Mouse (Mus musculus): Measurements from ENCODE around the gene Nat10. TPM values are rescaled to one million over a fixed set of nuclear protein-coding genes. Genes with fewer than 3 reads are reported as not detected.

The Nat10 gene
- polyA plus RNA-seq, 1 experiment from 2014 or later = 20.0 TPM

- no peak overlapping the region for H3K4me2 ChIP-seq (ENCODE audit: low read length)
- H3K27ac ChIP-seq (ENCODE audit: low read length) = no peak overlapping the region
- no peak overlapping the region for H3K4me3 ChIP-seq (ENCODE audit: low read depth, low read length)
- peaks cover 21% of the 10 kb centered on the region for H3K36me3 ChIP-seq (ENCODE audit: control insufficient read depth, insufficient read depth, low read length)
- no peak overlapping the region for H3K9ac ChIP-seq (ENCODE audit: low read depth, low read length)
- no peaks in the 10 kb centered on the region for H3K27me3 ChIP-seq (ENCODE audit: control insufficient read depth, insufficient read depth, low read depth, low read length)
- no peak for ATAC-seq
- WGBS = 90% methylated on average over 6 of the region's 6 CpGs
- no peaks in the 10 kb centered on the region for H3K9me3 ChIP-seq (replicated peaks; ENCODE audit: control insufficient read depth, low read length, poor library complexity, severe bottlenecking)
- no peaks in the 10 kb centered on the region for H3K4me1 ChIP-seq (ENCODE audit: control insufficient read depth, insufficient read depth, low read length)
Observed at GRCm38 (mm10) chr2:103731423-103731822, 29.6 kb downstream of the Nat10 start.

DNA sequence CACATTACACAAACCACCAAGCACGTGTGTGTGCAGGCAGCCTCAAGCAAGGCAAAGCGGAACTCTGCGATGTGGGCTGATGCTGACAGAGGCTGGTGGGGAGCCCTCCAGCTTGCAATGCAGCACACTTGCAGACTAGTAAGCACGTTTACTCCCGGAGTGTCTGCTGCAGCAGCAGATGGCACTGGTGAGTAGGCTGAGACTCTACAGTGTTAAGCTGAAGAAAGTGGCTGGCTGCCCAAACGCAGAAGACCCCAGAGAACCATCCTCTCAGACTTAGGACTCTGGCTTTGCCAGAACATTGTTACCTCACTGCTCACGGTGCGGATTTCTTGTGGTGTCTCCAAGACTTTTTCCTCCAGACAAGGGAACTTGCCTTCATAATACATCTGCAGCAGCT lies 30.1 kb downstream of the Nat10 start:
- no peak for ATAC-seq
- Histone ChIP-seq H3K4me1 (ENCODE audit: control insufficient read depth, insufficient read depth, low read length) (no peaks in the 10 kb centered on the region), H3K9me3 (replicated peaks; ENCODE audit: control insufficient read depth, low read length, poor library complexity, severe bottlenecking) (no peaks in the 10 kb centered on the region), H3K36me3 (ENCODE audit: control insufficient read depth, insufficient read depth, low read length) (peaks cover 22% of the 10 kb centered on the region), H3K4me2 (ENCODE audit: low read length) (no peak overlapping the region), H3K27me3 (ENCODE audit: control insufficient read depth, insufficient read depth, low read depth, low read length) (no peaks in the 10 kb centered on the region), H3K27ac (ENCODE audit: low read length) (no peak overlapping the region), H3K4me3 (ENCODE audit: low read depth, low read length) (no peak overlapping the region), H3K9ac (ENCODE audit: low read depth, low read length) (no peak overlapping the region)
- 83% methylated on average over 8 of the region's 8 CpGs for WGBS

DNA sequence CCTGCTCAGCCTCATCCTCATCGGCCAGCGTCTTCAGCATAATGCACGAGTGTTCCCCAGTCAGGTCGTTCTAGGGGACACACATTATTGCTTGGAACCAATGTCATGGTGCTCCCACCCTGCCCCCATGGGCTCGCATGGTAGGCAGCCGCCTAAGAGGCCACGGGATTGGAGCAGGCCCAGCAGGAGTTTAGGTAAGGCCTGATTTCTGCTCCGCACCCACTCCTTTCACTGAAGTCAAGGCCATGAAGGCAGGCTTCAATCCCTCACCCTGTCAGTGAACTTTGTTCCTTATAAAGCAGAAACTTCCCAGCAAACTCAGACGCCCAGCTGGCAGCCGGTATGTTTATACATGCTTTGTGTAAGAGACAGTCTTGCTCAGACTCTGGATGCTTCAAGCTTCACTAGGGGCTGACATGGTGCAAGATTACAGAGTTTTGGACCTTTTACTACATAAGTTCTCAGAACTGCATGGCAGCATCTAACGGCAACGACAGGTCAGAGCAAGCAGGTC lies 33.0 kb downstream of the Nat10 start:
- no peaks in the 10 kb centered on the region for H3K9me3 ChIP-seq (replicated peaks; ENCODE audit: control insufficient read depth, low read length, poor library complexity, severe bottlenecking)
- no peaks in the 10 kb centered on the region for H3K27me3 ChIP-seq (ENCODE audit: control insufficient read depth, insufficient read depth, low read depth, low read length)
- H3K9ac ChIP-seq (ENCODE audit: low read depth, low read length) = no peak overlapping the region
- peaks cover 15% of the 10 kb centered on the region for H3K36me3 ChIP-seq (ENCODE audit: control insufficient read depth, insufficient read depth, low read length)
- no peak overlapping the region for H3K4me3 ChIP-seq (ENCODE audit: low read depth, low read length)
- no peak for ATAC-seq
- no peaks in the 10 kb centered on the region for H3K4me1 ChIP-seq (ENCODE audit: control insufficient read depth, insufficient read depth, low read length)
- no peak overlapping the region for H3K4me2 ChIP-seq (ENCODE audit: low read length)
- no peak overlapping the region for H3K27ac ChIP-seq (ENCODE audit: low read length)
- WGBS = 85% methylated on average over 12 of the region's 12 CpGs

- H3K9me3 ChIP-seq (replicated peaks; ENCODE audit: control insufficient read depth, low read length, poor library complexity, severe bottlenecking) = no peaks in the 10 kb centered on the region
- 74% methylated on average over 2 of the region's 2 CpGs for WGBS
- H3K27me3 ChIP-seq (ENCODE audit: control insufficient read depth, insufficient read depth, low read depth, low read length) = no peaks in the 10 kb centered on the region
Observed at GRCm38 (mm10) chr2:103724521-103724920, 36.5 kb downstream of the Nat10 start.

DNA sequence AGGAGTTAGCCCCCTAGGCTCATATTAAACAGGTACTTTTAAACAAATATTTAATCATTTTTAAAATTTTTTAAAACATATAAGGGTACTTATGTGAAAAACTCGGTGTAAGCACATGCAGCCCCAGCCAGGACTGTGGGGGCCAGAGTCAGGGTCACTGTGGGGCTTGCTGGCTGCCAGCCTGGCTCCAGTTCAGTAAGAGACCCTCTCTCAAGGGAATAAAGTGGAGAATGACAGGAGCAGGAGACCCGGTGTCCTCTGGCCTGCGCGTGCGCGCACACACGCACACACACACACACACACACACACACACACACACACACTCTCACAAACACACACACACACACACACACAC lies 41.8 kb downstream of the Nat10 start:
- Histone ChIP-seq H3K4me3 (ENCODE audit: low read depth, low read length) (no peak overlapping the region), H3K4me2 (ENCODE audit: low read length) (no peak overlapping the region), H3K9ac (ENCODE audit: low read depth, low read length) (no peak overlapping the region), H3K27me3 (ENCODE audit: control insufficient read depth, insufficient read depth, low read depth, low read length) (no peaks in the 10 kb centered on the region), H3K27ac (ENCODE audit: low read length) (no peak overlapping the region), H3K9me3 (replicated peaks; ENCODE audit: control insufficient read depth, low read length, poor library complexity, severe bottlenecking) (no peaks in the 10 kb centered on the region), H3K36me3 (ENCODE audit: control insufficient read depth, insufficient read depth, low read length) (peaks cover 19% of the 10 kb centered on the region), H3K4me1 (ENCODE audit: control insufficient read depth, insufficient read depth, low read length) (no peaks in the 10 kb centered on the region)
- 0 out of 2 replicates have a peak, but pooled peaks have one; percentile 30 for ATAC-seq
- 92% methylated on average over 7 of the region's 7 CpGs for WGBS

More at GRCm38 (mm10) chr2:103724521-103724920, 36.5 kb downstream of the Nat10 start:
- no peak overlapping the region for H3K27ac ChIP-seq (ENCODE audit: low read length)
- ATAC-seq = no peak
- no peak overlapping the region for H3K4me3 ChIP-seq (ENCODE audit: low read depth, low read length)
- no peak overlapping the region for H3K9ac ChIP-seq (ENCODE audit: low read depth, low read length)
- no peaks in the 10 kb centered on the region for H3K4me1 ChIP-seq (ENCODE audit: control insufficient read depth, insufficient read depth, low read length)
- peaks cover 29% of the 10 kb centered on the region for H3K36me3 ChIP-seq (ENCODE audit: control insufficient read depth, insufficient read depth, low read length)
- H3K4me2 ChIP-seq (ENCODE audit: low read length) = no peak overlapping the region

- H3K4me3 ChIP-seq (ENCODE audit: low read depth, low read length) = no peak overlapping the region
- no peaks in the 10 kb centered on the region for H3K9me3 ChIP-seq (replicated peaks; ENCODE audit: control insufficient read depth, low read length, poor library complexity, severe bottlenecking)
- no peak overlapping the region for H3K9ac ChIP-seq (ENCODE audit: low read depth, low read length)
- H3K27me3 ChIP-seq (ENCODE audit: control insufficient read depth, insufficient read depth, low read depth, low read length) = no peaks in the 10 kb centered on the region
- WGBS = 51% methylated on average over 8 of the region's 8 CpGs
- H3K36me3 ChIP-seq (ENCODE audit: control insufficient read depth, insufficient read depth, low read length) = peaks cover 17% of the 10 kb centered on the region
- peak; percentile 85 for ATAC-seq
- H3K4me1 ChIP-seq (ENCODE audit: control insufficient read depth, insufficient read depth, low read length) = no peaks in the 10 kb centered on the region
- H3K27ac ChIP-seq (ENCODE audit: low read length) = no peak overlapping the region
- H3K4me2 ChIP-seq (ENCODE audit: low read length) = no peak overlapping the region
Observed at GRCm38 (mm10) chr2:103718594-103719291, 42.3 kb downstream of the Nat10 start.

GRCm38 (mm10) chr2:103714412-103714811 lies 46.7 kb downstream of the Nat10 start:
- no peak overlapping the region for H3K4me2 ChIP-seq (ENCODE audit: low read length)
- WGBS = 66% methylated on average over 4 of the region's 4 CpGs
- no peaks in the 10 kb centered on the region; the same call in 1 of the 2 replicates for H3K36me3 ChIP-seq (ENCODE audit: control insufficient read depth, insufficient read depth, low read length)
- H3K9ac ChIP-seq (ENCODE audit: low read depth, low read length) = no peak overlapping the region
- no peak for ATAC-seq
- no peaks in the 10 kb centered on the region for H3K4me1 ChIP-seq (ENCODE audit: control insufficient read depth, insufficient read depth, low read length)
- no peak overlapping the region for H3K4me3 ChIP-seq (ENCODE audit: low read depth, low read length)
- no peaks in the 10 kb centered on the region for H3K27me3 ChIP-seq (ENCODE audit: control insufficient read depth, insufficient read depth, low read depth, low read length)
- H3K9me3 ChIP-seq (replicated peaks; ENCODE audit: control insufficient read depth, low read length, poor library complexity, severe bottlenecking) = no peaks in the 10 kb centered on the region
- no peak overlapping the region for H3K27ac ChIP-seq (ENCODE audit: low read length)

DNA sequence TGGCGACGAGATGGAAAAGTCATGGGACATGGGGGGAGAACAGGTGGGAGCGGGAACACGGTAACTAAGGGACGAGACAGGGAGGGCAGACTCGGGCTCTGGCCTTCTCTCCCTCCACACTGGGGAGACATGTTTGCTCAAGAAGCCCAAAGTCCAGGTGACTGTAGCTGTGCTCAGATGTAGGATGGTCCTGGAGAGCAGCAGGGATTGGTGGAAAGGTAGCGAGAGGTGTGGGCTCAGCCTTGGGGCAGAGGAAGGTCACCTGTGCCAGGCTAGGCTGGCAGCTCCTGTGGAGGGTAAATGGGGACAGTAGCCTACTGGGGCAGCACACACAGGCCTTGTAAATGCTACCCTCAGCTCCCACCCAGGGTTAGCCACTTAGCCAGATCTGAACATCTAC lies 47.2 kb downstream of the Nat10 start:
- Histone ChIP-seq H3K36me3 (ENCODE audit: control insufficient read depth, insufficient read depth, low read length) (no peaks in the 10 kb centered on the region; the same call in 1 of the 2 replicates), H3K4me2 (ENCODE audit: low read length) (no peak overlapping the region), H3K4me1 (ENCODE audit: control insufficient read depth, insufficient read depth, low read length) (no peaks in the 10 kb centered on the region), H3K4me3 (ENCODE audit: low read depth, low read length) (no peak overlapping the region), H3K27me3 (ENCODE audit: control insufficient read depth, insufficient read depth, low read depth, low read length) (no peaks in the 10 kb centered on the region), H3K9me3 (replicated peaks; ENCODE audit: control insufficient read depth, low read length, poor library complexity, severe bottlenecking) (no peaks in the 10 kb centered on the region), H3K27ac (ENCODE audit: low read length) (no peak overlapping the region), H3K9ac (ENCODE audit: low read depth, low read length) (no peak overlapping the region)
- no peak for ATAC-seq
- 88% methylated on average over 7 of the region's 7 CpGs for WGBS

DNA sequence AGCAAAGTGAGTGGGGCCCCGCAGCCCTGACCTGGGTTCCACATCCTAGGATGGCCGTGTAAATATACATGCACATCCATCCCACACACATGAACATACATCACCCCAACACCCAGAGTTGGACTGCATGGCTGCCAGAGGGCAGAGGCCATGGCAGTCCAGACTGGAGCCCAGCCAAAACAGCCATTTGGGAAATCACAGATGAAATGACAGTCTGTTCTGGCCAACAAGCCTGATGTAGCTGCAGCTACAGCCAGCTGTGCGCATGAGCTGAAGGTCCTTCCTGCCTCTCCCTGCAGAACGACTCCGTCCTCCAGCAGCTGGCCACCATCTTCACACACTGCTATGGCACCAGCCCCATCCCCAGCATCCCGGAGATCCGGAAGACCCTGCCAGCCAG lies 50.2 kb downstream of the Nat10 start:
- no peak overlapping the region for H3K4me2 ChIP-seq (ENCODE audit: low read length)
- no peaks in the 10 kb centered on the region; the same call in 1 of the 2 replicates for H3K4me1 ChIP-seq (ENCODE audit: control insufficient read depth, insufficient read depth, low read length)
- H3K9me3 ChIP-seq (replicated peaks; ENCODE audit: control insufficient read depth, low read length, poor library complexity, severe bottlenecking) = no peaks in the 10 kb centered on the region
- no peak overlapping the region for H3K9ac ChIP-seq (ENCODE audit: low read depth, low read length)
- no peak for ATAC-seq
- H3K27me3 ChIP-seq (ENCODE audit: control insufficient read depth, insufficient read depth, low read depth, low read length) = no peaks in the 10 kb centered on the region
- no peaks in the 10 kb centered on the region for H3K36me3 ChIP-seq (ENCODE audit: control insufficient read depth, insufficient read depth, low read length)
- H3K4me3 ChIP-seq (ENCODE audit: low read depth, low read length) = no peak overlapping the region
- 97% methylated on average over 7 of the region's 7 CpGs for WGBS
- H3K27ac ChIP-seq (ENCODE audit: low read length) = no peak overlapping the region
